Mouse (Mus musculus) cerebellum, adult 2 months (tissue): ENCODE measurements around the gene Fkbp7.

ENCODE experiments used
- CTCF ChIP-seq: fragments of 200-500 bp; IDR thresholded peaks from 2 replicates; pipeline ENCODE4 v1.5.1; 2011; ENCODE audit warnings: low read depth, mild to moderate bottlenecking, control low read depth, low read length, moderate library complexity, borderline replicate concordance; ENCODE audit not compliant: insufficient read depth
- POLR2A ChIP-seq: fragments of 200-500 bp; IDR thresholded peaks from 2 replicates; pipeline ENCODE4 v1.6.1; 2011; ENCODE audit warnings: low read length, control low read depth, borderline replicate concordance; ENCODE audit not compliant: insufficient read depth

DNA sequence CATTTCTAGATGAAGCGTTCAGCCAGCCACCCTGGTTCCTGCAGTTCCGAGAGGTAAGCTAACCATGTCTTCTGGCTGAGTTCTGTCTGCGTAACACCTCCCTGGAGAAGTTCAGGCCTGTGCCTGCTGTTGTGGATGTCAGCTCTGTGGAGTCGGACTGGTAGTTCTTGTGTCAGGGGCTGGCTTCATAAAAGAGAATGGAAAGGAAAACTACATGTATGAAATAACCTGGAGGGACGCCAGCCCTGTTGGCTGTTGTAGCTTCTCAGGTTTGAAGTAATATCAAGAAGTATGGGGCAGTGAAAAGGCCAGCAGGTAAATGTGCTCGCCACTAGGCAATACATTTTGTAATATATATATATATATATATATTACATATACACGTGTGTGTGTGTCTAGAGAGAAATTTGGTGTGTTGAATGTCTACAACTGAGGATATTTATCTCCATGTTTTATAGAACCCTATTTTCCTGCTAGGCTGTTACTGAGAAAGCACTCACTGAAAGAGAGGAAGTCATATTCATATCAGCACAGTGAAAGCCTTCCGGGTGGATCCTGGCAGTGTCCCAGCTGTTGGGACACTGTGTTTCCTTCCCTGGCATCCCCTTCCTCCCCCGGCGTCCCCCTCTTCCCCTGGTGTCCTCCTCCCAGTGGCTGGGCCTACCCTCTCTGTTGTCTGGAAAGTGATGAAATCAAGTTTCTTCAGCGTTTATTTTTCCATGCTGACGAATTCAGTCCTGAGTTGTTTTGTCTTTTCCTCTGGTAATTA, 17.7 kb upstream of the Fkbp7 start:
- TF ChIP-seq CTCF (no peak), POLR2A (no peak)
